Mouse (Mus musculus) forebrain, embryonic 16.5 days (tissue): ENCODE data around the gene Creb3l4. TPM values are rescaled to one million over a fixed set of nuclear protein-coding genes. Genes with fewer than 3 reads are reported as not detected.
"Not testable (repeated sequence)": the region's sequence is repeated elsewhere in the genome, so short reads cannot be mapped to it uniquely, and the experiment has no call there.

ENCODE experiments used
- ATAC-seq: fragments of 200-750 bp; cut with Nextera tagmentation; 2 replicates; pipeline ENCODE4 v1.8.0; 2017; ENCODE audit warnings: mild to moderate bottlenecking, moderate library complexity
- H3K27ac ChIP-seq: fragments of 300-500 bp; sonication (generic); 2 replicates; pipeline ENCODE4 v1.5.1; 2014; ENCODE audit warnings: low read length, control low read depth
- H3K27me3 ChIP-seq: fragments of 300-500 bp; sonication (generic); replicated peaks from 2 replicates; pipeline ENCODE4 v1.6.1; 2014; ENCODE audit warnings: low read length; ENCODE audit not compliant: control insufficient read depth, insufficient read depth
- H3K36me3 ChIP-seq: fragments of 300-500 bp; sonication (generic); 2 replicates; pipeline ENCODE4 v1.6.1; 2014; ENCODE audit not compliant: control insufficient read depth, insufficient read depth
- H3K4me1 ChIP-seq: fragments of 300-500 bp; sonication (generic); replicated peaks from 2 replicates; pipeline ENCODE4 v1.6.1; 2014; ENCODE audit warnings: low read length; ENCODE audit not compliant: control insufficient read depth, insufficient read depth
- H3K4me2 ChIP-seq: fragments of 300-500 bp; sonication (generic); 2 replicates; pipeline ENCODE4 v1.6.1; 2014; ENCODE audit warnings: mild to moderate bottlenecking, low read length, control low read depth
- H3K4me3 ChIP-seq: fragments of 300-500 bp; sonication (generic); replicated peaks from 2 replicates; pipeline ENCODE4 v1.5.1; 2014; ENCODE audit warnings: mild to moderate bottlenecking, low read length, control low read depth
- H3K9ac ChIP-seq: fragments of 300-500 bp; sonication (generic); replicated peaks from 2 replicates; pipeline ENCODE4 v1.6.1; 2014; ENCODE audit warnings: low read depth, low read length, control low read depth
- H3K9me3 ChIP-seq: fragments of 300-500 bp; sonication (generic); 2 replicates; pipeline ENCODE4 v1.6.1; 2016; ENCODE audit warnings: low read length; ENCODE audit not compliant: control insufficient read depth
- WGBS: fragments of 180-500 bp; shearing (Covaris S2); extraction: QIAGEN DNeasy Blood & Tissue Kit; methylation state at CpG from one replicate; pipeline ENCODE4 v1.1.7; 2014; 5-methylcytosine and 5-hydroxymethylcytosine counted together
- polyA plus RNA-seq: library from polyadenylated mRNA; unstranded; fragments of >200 nt; fragmentation: Nextera tagmentation; extraction: Ambion mirVana; gene quantifications from 2 replicates; pipeline ENCODE4 v1.2.1, GENCODE M21; 2015

Gene Creb3l4
- polyA plus RNA-seq, 1 experiment from 2014 or later: 2.7 TPM

DNA sequence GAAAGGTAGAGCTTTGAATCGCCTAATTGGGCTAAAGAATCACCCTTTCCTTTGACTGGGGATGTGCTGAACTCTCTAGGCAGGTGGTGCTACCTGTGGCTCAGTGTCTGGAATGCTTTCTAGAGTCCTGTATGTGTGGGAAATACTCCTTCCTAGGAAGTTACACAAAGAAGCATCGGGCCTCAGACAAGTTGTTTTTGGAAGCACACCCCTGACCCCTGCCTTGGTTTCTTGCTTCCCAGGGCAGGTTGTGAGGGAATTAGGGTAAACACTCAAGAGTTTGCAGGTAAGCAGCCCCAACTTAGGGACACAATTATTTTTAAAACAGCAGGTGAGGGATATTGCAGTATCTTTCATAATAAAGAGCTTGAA, 11.9 kb upstream of the Creb3l4 start:
- Histone ChIP-seq H3K9ac (peak overlapping the region; percentile 89), H3K9me3 (no peaks in the 10 kb centered on the region), H3K27me3 (no peaks in the 10 kb centered on the region), H3K27ac (no peak overlapping the region), H3K4me2 (peak overlapping the region; percentile 87), H3K36me3 (peaks cover 10% of the 10 kb centered on the region), H3K4me3 (peak overlapping the region; percentile 96), H3K4me1 (peaks cover 17% of the 10 kb centered on the region)
- ATAC-seq: no peak
- WGBS: 22% methylated on average over 2 of the region's 2 CpGs

GRCm38 (mm10) chr3:90254419-90255193, 11.3 kb upstream of the Creb3l4 start:
- H3K4me3 ChIP-seq: peak overlapping the region; percentile 96
- under 1% methylated on average over 37 of the region's 41 CpGs for WGBS

GRCm38 (mm10) chr3:90253653-90254418, 10.5 kb upstream of the Creb3l4 start, which contains the start of gene Crtc2:
TSS of gene Crtc2 (plus strand) at chr3:90254163.
- Histone ChIP-seq H3K9me3 (no peaks in the 10 kb centered on the region), H3K27me3 (no peaks in the 10 kb centered on the region), H3K36me3 (no peaks in the 10 kb centered on the region; the same call in 1 of the 2 replicates), H3K9ac (peak within 1 kb of the TSS; percentile 89), H3K4me3 (peak within 1 kb of the TSS; percentile 96), H3K27ac (peak within 1 kb of the TSS; percentile 60; the same call in 1 of the 2 replicates), H3K4me2 (peak within 1 kb of the TSS; percentile 87), H3K4me1 (peaks cover 21% of the 10 kb centered on the region)
- WGBS: under 1% methylated on average over 38 of the region's 40 CpGs
- ATAC-seq: peak; percentile 98

More at GRCm38 (mm10) chr3:90254419-90255193, 11.3 kb upstream of the Creb3l4 start:
- peak; percentile 39 for ATAC-seq
- peaks cover 4% of the 10 kb centered on the region; the same call in 1 of the 2 replicates for H3K36me3 ChIP-seq
- peak overlapping the region; percentile 89 for H3K9ac ChIP-seq
- no peaks in the 10 kb centered on the region for H3K9me3 ChIP-seq
- peak overlapping the region; percentile 87 for H3K4me2 ChIP-seq
- H3K27ac ChIP-seq: peak overlapping the region; percentile 60; the same call in 1 of the 2 replicates
- peaks cover 17% of the 10 kb centered on the region for H3K4me1 ChIP-seq
- H3K27me3 ChIP-seq: no peaks in the 10 kb centered on the region

DNA sequence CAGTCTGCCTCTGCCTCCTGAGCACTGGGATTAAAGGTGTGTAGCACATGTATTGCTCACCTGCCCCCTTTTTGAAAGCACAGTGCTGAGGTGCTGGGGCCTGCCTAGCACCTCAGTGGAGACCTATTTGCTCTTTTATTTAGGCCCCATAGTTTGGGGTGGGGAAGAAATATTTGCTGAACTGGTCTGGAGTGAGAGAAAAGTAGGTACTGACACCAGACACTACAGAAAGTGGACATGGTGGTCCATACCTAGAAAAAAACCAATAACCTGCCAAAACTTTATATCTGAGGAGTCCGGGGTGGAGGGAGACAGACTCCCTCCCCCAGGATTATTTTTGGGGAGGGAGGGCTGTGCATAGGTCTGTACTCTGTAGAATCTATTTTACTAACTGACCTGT, 9.9 kb upstream of the Creb3l4 start:
- ATAC-seq: peak; percentile 1
- H3K4me2 ChIP-seq: not testable (repeated sequence)
- WGBS: 68% methylated on average over 1 of the region's 1 CpGs

DNA sequence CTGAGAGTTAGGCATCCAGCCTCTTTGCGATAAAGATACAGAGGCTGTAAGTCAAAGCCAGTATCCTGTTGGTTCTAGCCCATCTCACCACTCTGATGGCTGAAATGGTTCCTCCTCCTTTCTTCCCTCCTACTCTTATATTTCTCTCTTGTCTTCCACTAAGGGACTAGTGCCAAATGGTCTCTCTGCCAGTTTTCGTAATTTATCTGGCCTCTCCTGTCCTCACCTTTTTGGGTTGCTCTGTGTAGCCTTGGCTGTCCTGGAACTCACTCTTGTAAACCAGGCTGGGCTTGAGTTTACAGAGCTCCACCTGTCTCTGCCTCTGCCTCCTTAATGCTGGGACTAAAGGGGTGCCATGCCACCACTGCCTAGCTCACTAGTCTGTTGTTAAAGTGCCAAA, 9.3 kb upstream of the Creb3l4 start:
- H3K27me3 ChIP-seq, H3K9ac ChIP-seq, H3K9me3 ChIP-seq, H3K4me3 ChIP-seq, H3K36me3 ChIP-seq, H3K4me2 ChIP-seq, H3K27ac ChIP-seq, ATAC-seq: not testable (repeated sequence)
- WGBS: 89% methylated on average over 2 of the region's 2 CpGs
- H3K4me1 ChIP-seq: peaks cover 24% of the 10 kb centered on the region

More for the DNA sequence above, 9.9 kb upstream of the Creb3l4 start:
- H3K36me3 ChIP-seq, H3K27ac ChIP-seq, H3K4me3 ChIP-seq, H3K9me3 ChIP-seq, H3K27me3 ChIP-seq, H3K9ac ChIP-seq: not testable (repeated sequence)
- peaks cover 24% of the 10 kb centered on the region for H3K4me1 ChIP-seq

DNA sequence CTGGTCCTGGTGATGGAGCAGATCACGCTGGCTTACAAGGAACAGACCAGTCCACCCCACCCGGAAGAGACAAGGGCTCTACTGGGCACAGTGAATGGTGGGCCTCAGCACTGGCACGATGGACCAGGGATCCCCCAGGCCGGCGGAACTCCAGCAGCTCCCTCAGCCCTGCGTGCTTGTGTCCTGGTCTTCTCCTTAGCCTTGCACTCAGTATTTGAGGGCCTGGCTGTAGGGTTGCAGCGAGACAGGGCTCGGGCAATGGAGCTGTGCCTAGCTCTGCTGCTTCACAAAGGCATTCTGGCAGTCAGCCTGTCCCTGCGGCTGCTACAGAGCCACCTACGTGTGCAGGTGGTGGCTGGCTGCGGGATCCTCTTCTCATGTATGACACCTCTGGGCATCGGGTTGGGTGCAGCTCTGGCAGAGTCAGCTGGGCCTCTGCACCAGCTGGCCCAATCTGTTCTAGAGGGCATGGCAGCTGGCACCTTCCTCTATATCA, 8.5 kb upstream of the Creb3l4 start:
- H3K9ac ChIP-seq, H3K9me3 ChIP-seq, H3K36me3 ChIP-seq, H3K4me3 ChIP-seq, H3K4me2 ChIP-seq, ATAC-seq, H3K27ac ChIP-seq, H3K27me3 ChIP-seq: not testable (repeated sequence)
- WGBS: 95% methylated on average over 7 of the region's 12 CpGs
- H3K4me1 ChIP-seq: peaks cover 27% of the 10 kb centered on the region

GRCm38 (mm10) chr3:90250791-90251190, 7.5 kb upstream of the Creb3l4 start:
- Histone ChIP-seq H3K4me2 (no peak overlapping the region), H3K4me3 (no peak overlapping the region), H3K9ac (no peak overlapping the region), H3K9me3 (no peaks in the 10 kb centered on the region), H3K27me3 (no peaks in the 10 kb centered on the region), H3K27ac (no peak overlapping the region), H3K4me1 (peaks cover 22% of the 10 kb centered on the region), H3K36me3 (no peaks in the 10 kb centered on the region; the same call in 1 of the 2 replicates)
- 94% methylated on average over 6 of the region's 6 CpGs for WGBS
- no peak for ATAC-seq

DNA sequence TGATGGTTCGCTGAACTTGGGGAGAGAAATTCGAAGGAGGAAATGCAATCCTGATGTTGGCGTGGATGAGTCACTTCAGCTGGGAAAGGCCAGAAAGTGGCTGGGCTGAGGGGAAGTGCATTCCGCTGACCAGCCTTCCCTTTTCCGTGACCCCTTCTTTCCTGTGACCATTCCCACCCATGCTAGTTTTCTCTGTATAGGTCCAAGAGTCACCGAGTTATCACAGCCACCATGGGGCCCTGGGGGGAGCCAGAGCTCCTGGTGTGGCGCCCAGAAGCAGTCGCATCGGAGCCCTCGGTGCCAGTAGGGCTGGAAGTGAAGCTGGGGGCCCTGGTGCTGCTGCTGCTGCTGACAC, 5.4 kb upstream of the Creb3l4 start:
- whole genome bisulfite sequencing: 6% methylated on average over 10 of the region's 10 CpGs
- ATAC-seq: no peak

More for the DNA sequence above, 5.4 kb upstream of the Creb3l4 start:
- Histone ChIP-seq H3K9me3 (no peaks in the 10 kb centered on the region), H3K4me2 (peak overlapping the region; percentile 75), H3K4me1 (peaks cover 14% of the 10 kb centered on the region), H3K27ac (no peak overlapping the region), H3K4me3 (peak overlapping the region; percentile 63), H3K9ac (peak overlapping the region; percentile 72), H3K27me3 (no peaks in the 10 kb centered on the region), H3K36me3 (no peaks in the 10 kb centered on the region; the same call in 1 of the 2 replicates)
